Mouse (Mus musculus): ENCODE results near the gene Mapre1.

GRCm38 (mm10) chr2:153793366-153793765 lies 52.3 kb downstream of the Mapre1 start:
- TF ChIP-seq CTCF (IDR thresholded peaks at IDR 0.05; ENCODE audit: borderline replicate concordance, control insufficient read depth, extremely low read depth, insufficient read depth, low read length, poor library complexity): no peak
- no peak for TF ChIP-seq POLR2A (IDR thresholded peaks at IDR 0.05; ENCODE audit: control insufficient read depth, extremely low read depth, insufficient read depth, low read length, poor library complexity)
